In the genomic region with DNA sequence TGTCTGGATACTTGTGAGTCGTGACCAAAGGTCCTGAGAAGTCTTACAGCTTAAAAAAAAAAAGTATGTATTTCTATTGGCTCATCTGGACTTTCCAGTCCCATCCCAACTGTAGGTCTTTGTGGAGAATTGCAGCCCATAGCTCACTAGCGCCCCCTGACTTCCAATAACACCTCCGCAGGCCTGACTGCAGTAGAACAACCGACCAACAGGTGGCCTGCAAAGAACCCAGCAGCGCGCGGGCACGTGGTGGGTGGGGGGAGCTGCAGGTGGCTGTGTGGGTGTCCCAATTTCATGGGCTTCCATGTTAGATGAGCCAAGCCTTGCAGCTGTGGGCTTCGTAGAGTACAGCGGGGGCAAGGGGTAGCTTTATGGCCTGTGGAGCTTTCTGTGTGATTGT, we compare ENCODE assay signal across 8 mouse cellular contexts.
DNase-seq lines count a peak whose midpoint lies in the region; ATAC-seq and TF ChIP-seq lines count a peak whose summit lies in the region.

No protein-coding gene starts in this region.

- no peak overlapping the region for H3K4me3 ChIP-seq in stomach, postnatal 0 days (ENCODE audit: low read depth, low read length)

- no peaks in the 10 kb centered on the region; the same call in 1 of the 2 replicates for H3K4me1 ChIP-seq in stomach, postnatal 0 days (replicated peaks; ENCODE audit: control insufficient read depth, insufficient read depth)

- TF ChIP-seq EP300 in stomach, postnatal 0 days (optimal IDR thresholded peaks at IDR 0.05): no peak

- WGBS in stomach, postnatal 0 days: 24% methylated on average over 10 of the region's 10 CpGs

- intact Hi-C loops in left cerebral cortex, postnatal 4 days (cut with DNase I): loop anchor here (10.0 kb wide), 1 partner anchor 152 kb away; no protein-coding TSS in a partner anchor

- DNase-seq in heart, adult 18-20 months: peak; percentile 61 to 72
- DNase-seq in heart, adult 8-10 months (ENCODE audit: low spot score): no peak
- peak; percentile 82 for DNase-seq in T-cell, adult 2 months (ENCODE audit: low spot score)
- peak; percentile 46 for DNase-seq in embryo, embryonic 11.5 days (ENCODE audit: low read depth, low spot score)
- peak; percentile 59 for DNase-seq in left cerebral cortex, postnatal 4 days
- peak; percentile 89 for DNase-seq in naive thymus-derived CD4-positive, alpha-beta T cell, adult 2 months (ENCODE audit: low read depth)
- DNase-seq in stomach, postnatal 0 days (ENCODE audit: low spot score): peak; percentile 74

- no peaks in the 10 kb centered on the region for H3K9me3 ChIP-seq in stomach, postnatal 0 days (ENCODE audit: control insufficient read depth, low read length)

- no peak overlapping the region for H3K4me2 ChIP-seq in stomach, postnatal 0 days (replicated peaks; ENCODE audit: low read depth)

- ATAC-seq in inflammation-experienced regulatory T-cells, adult 6 months: peak; percentile 73
- ATAC-seq in stomach, postnatal 0 days (ENCODE audit: low FRiP score, low TSS enrichment): peak; percentile 59

- no peak overlapping the region for H3K9ac ChIP-seq in stomach, postnatal 0 days (ENCODE audit: low read length)

- no peaks in the 10 kb centered on the region for H3K27me3 ChIP-seq in stomach, postnatal 0 days (ENCODE audit: control insufficient read depth, insufficient read depth, low read length)

- peak; percentile 95 for TF ChIP-seq CTCF in stomach, postnatal 0 days (IDR thresholded peaks at IDR 0.05; ENCODE audit: low read depth)

- H3K27ac ChIP-seq in stomach, postnatal 0 days (replicated peaks): no peak overlapping the region

- H3K36me3 ChIP-seq in stomach, postnatal 0 days (ENCODE audit: control insufficient read depth, insufficient read depth, low read length): no peaks in the 10 kb centered on the region
